Mouse (Mus musculus): ENCODE data around the gene Nxpe4. TPM values are rescaled to one million over a fixed set of nuclear protein-coding genes. Genes with fewer than 3 reads are reported as not detected.

The Nxpe4 gene
- polyA plus RNA-seq, 1 experiment from 2014 or later = 9.3 TPM

- ATAC-seq (ENCODE audit: low read depth) = no peak
- Histone ChIP-seq H3K9me3 (ENCODE audit: control insufficient read depth, low read length) (no peaks in the 10 kb centered on the region), H3K36me3 (ENCODE audit: control insufficient read depth, insufficient read depth, low read length) (no peaks in the 10 kb centered on the region), H3K4me3 (ENCODE audit: low read depth, low read length) (no peak overlapping the region), H3K9ac (replicated peaks; ENCODE audit: low read depth, low read length) (no peak overlapping the region), H3K4me2 (ENCODE audit: low read depth, low read length) (no peak overlapping the region), H3K27ac (ENCODE audit: low read depth, low read length) (no peak overlapping the region), H3K27me3 (ENCODE audit: control insufficient read depth, insufficient read depth, low read length) (no peaks in the 10 kb centered on the region), H3K4me1 (ENCODE audit: control insufficient read depth, insufficient read depth, low read length) (no peaks in the 10 kb centered on the region)
- WGBS = 90% methylated on average over 2 of the region's 2 CpGs
Measured at GRCm38 (mm10) chr9:48421561-48421960, 259.7 kb downstream of the Nxpe4 start.

DNA sequence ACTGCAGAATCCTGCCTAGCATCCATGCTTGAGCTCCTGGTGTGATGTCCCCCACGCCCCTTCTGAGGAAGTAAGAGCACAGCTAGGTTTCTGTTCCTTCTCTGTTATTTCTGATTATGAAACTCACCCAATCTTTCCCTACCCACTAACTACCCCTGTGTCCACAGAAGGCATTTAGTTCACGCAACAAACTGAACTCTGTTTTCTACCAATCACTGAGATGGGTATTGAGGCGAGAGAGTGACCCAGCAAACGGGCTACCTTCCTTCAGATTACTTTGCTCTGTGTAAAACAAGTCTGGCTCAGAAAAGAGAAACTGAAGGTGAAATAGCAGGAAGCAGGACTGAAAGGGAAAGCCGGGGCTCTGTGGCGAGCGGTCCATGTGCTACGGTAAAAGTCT, 260.6 kb downstream of the Nxpe4 start:
- Histone ChIP-seq H3K27ac (ENCODE audit: low read depth, low read length) (no peak overlapping the region), H3K36me3 (ENCODE audit: control insufficient read depth, insufficient read depth, low read length) (no peaks in the 10 kb centered on the region), H3K9ac (replicated peaks; ENCODE audit: low read depth, low read length) (no peak overlapping the region), H3K27me3 (ENCODE audit: control insufficient read depth, insufficient read depth, low read length) (no peaks in the 10 kb centered on the region), H3K4me1 (ENCODE audit: control insufficient read depth, insufficient read depth, low read length) (no peaks in the 10 kb centered on the region), H3K9me3 (ENCODE audit: control insufficient read depth, low read length) (no peaks in the 10 kb centered on the region), H3K4me2 (ENCODE audit: low read depth, low read length) (no peak overlapping the region), H3K4me3 (ENCODE audit: low read depth, low read length) (no peak overlapping the region)
- ATAC-seq (ENCODE audit: low read depth) = no peak
- WGBS = 87% methylated on average over 8 of the region's 8 CpGs

DNA sequence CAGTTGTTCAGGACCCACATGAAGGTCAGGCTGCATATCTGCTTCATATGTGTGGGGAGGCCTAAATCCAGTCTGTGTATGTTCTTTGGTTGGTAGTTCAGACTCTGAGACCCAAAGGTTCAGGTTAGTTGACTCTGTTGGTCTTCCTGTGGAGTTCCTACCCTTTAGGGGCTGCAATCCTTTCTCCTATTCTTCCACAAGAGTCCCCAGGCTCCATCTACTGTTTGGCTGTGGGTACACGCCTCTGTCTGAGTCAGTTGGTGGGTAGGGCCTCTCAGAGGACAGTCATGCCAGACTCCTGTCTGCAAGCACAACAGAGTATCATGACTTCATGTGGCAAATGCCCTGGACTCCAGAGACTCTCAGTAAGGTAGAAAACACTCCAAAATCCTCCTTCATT, 261.4 kb downstream of the Nxpe4 start:
- H3K4me3 ChIP-seq (ENCODE audit: low read depth, low read length) = no peak overlapping the region
- no peak overlapping the region for H3K9ac ChIP-seq (replicated peaks; ENCODE audit: low read depth, low read length)
- H3K27ac ChIP-seq (ENCODE audit: low read depth, low read length) = no peak overlapping the region
- H3K4me1 ChIP-seq (ENCODE audit: control insufficient read depth, insufficient read depth, low read length) = no peaks in the 10 kb centered on the region
- H3K9me3 ChIP-seq (ENCODE audit: control insufficient read depth, low read length) = no peaks in the 10 kb centered on the region
- 59% methylated on average over 1 of the region's 1 CpGs for WGBS
- no peak for ATAC-seq (ENCODE audit: low read depth)
- H3K36me3 ChIP-seq (ENCODE audit: control insufficient read depth, insufficient read depth, low read length) = no peaks in the 10 kb centered on the region
- H3K4me2 ChIP-seq (ENCODE audit: low read depth, low read length) = no peak overlapping the region
- no peaks in the 10 kb centered on the region for H3K27me3 ChIP-seq (ENCODE audit: control insufficient read depth, insufficient read depth, low read length)

DNA sequence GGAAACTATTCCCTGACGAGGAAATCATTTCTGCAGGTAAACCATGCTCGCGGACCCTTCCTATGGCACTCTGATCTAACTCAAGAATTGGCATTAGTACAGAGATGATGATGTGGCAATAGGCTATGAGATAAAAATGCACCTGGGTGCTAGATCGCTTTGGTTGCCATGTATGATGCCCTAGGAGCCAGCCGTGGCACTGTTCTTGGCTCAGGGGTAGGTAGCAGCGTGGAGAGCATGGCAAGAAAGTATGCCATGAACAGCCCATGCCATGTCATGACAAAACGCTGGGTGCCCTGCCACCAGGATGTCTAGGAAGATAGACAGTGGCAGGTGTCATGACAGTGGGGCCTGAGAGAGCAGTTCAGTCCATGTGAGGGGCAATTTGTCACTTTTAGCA, 265.4 kb downstream of the Nxpe4 start:
- H3K27me3 ChIP-seq (ENCODE audit: control insufficient read depth, insufficient read depth, low read length) = no peaks in the 10 kb centered on the region
- no peak overlapping the region for H3K9ac ChIP-seq (replicated peaks; ENCODE audit: low read depth, low read length)
- H3K9me3 ChIP-seq (ENCODE audit: control insufficient read depth, low read length) = no peaks in the 10 kb centered on the region
- no peak overlapping the region for H3K4me2 ChIP-seq (ENCODE audit: low read depth, low read length)
- no peak overlapping the region for H3K4me3 ChIP-seq (ENCODE audit: low read depth, low read length)
- H3K36me3 ChIP-seq (ENCODE audit: control insufficient read depth, insufficient read depth, low read length) = no peaks in the 10 kb centered on the region
- no peaks in the 10 kb centered on the region for H3K4me1 ChIP-seq (ENCODE audit: control insufficient read depth, insufficient read depth, low read length)
- ATAC-seq (ENCODE audit: low read depth) = no peak
- 88% methylated on average over 7 of the region's 7 CpGs for WGBS
- H3K27ac ChIP-seq (ENCODE audit: low read depth, low read length) = no peak overlapping the region

- 87% methylated on average over 8 of the region's 8 CpGs for WGBS
- H3K36me3 ChIP-seq (ENCODE audit: control insufficient read depth, insufficient read depth, low read length) = no peaks in the 10 kb centered on the region
Measured at GRCm38 (mm10) chr9:48432449-48432848, 270.6 kb downstream of the Nxpe4 start.

DNA sequence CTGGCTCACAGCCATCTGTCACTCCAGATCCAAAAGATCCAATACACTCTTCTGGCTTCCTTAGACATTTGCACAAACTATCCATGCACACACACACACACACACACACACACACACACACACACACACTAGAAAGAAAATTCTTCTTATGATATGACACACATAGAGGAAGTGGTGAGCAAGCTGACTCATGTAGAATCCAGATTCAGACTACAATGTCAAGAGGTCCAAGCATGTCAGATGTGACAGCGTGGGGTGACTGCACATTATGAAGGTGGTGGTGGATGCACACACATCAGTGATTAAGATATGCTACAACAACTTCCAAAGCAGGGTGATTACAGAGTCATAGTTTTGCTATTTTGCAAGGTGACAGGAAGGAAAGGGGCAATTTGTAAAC, 282.1 kb downstream of the Nxpe4 start:
- Histone ChIP-seq H3K9me3 (ENCODE audit: control insufficient read depth, low read length) (no peaks in the 10 kb centered on the region), H3K27ac (ENCODE audit: low read depth, low read length) (no peak overlapping the region), H3K4me3 (ENCODE audit: low read depth, low read length) (no peak overlapping the region), H3K27me3 (ENCODE audit: control insufficient read depth, insufficient read depth, low read length) (no peaks in the 10 kb centered on the region), H3K4me1 (ENCODE audit: control insufficient read depth, insufficient read depth, low read length) (no peaks in the 10 kb centered on the region), H3K36me3 (ENCODE audit: control insufficient read depth, insufficient read depth, low read length) (no peaks in the 10 kb centered on the region), H3K4me2 (ENCODE audit: low read depth, low read length) (no peak overlapping the region), H3K9ac (replicated peaks; ENCODE audit: low read depth, low read length) (no peak overlapping the region)
- 92% methylated on average over 1 of the region's 1 CpGs for WGBS
- no peak for ATAC-seq (ENCODE audit: low read depth)

More at GRCm38 (mm10) chr9:48432449-48432848, 270.6 kb downstream of the Nxpe4 start:
- Histone ChIP-seq H3K27me3 (ENCODE audit: control insufficient read depth, insufficient read depth, low read length) (no peaks in the 10 kb centered on the region), H3K4me3 (ENCODE audit: low read depth, low read length) (no peak overlapping the region), H3K9ac (replicated peaks; ENCODE audit: low read depth, low read length) (no peak overlapping the region), H3K4me1 (ENCODE audit: control insufficient read depth, insufficient read depth, low read length) (no peaks in the 10 kb centered on the region), H3K9me3 (ENCODE audit: control insufficient read depth, low read length) (no peaks in the 10 kb centered on the region), H3K4me2 (ENCODE audit: low read depth, low read length) (no peak overlapping the region), H3K27ac (ENCODE audit: low read depth, low read length) (no peak overlapping the region)
- no peak for ATAC-seq (ENCODE audit: low read depth)

DNA sequence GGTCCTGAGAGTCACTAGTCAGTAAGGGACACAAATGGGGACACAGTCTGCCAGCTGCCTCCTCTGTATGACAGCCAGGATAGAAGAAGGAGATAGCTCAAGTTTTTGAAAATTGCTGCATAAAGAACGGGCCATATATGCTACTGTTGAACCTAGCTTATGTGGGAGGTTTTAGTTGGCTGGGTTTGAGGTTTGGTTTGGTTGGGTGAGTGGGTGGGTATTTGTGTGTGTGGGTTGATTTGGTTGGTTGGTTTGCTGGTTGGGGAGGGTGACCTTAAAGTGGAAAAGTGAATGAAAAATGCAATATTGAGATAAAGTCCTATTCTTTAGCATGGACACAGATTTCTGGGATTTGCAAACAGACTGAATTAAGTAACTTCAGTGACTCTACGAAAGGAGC, 283.0 kb downstream of the Nxpe4 start:
- no peak for ATAC-seq (ENCODE audit: low read depth)
- no peaks in the 10 kb centered on the region for H3K36me3 ChIP-seq (ENCODE audit: control insufficient read depth, insufficient read depth, low read length)
- H3K27me3 ChIP-seq (ENCODE audit: control insufficient read depth, insufficient read depth, low read length) = no peaks in the 10 kb centered on the region
- H3K4me1 ChIP-seq (ENCODE audit: control insufficient read depth, insufficient read depth, low read length) = no peaks in the 10 kb centered on the region
- H3K9me3 ChIP-seq (ENCODE audit: control insufficient read depth, low read length) = no peaks in the 10 kb centered on the region
- no peak overlapping the region for H3K4me2 ChIP-seq (ENCODE audit: low read depth, low read length)
- no peak overlapping the region for H3K27ac ChIP-seq (ENCODE audit: low read depth, low read length)
- no peak overlapping the region for H3K9ac ChIP-seq (replicated peaks; ENCODE audit: low read depth, low read length)
- H3K4me3 ChIP-seq (ENCODE audit: low read depth, low read length) = no peak overlapping the region
- WGBS = 81% methylated on average over 2 of the region's 2 CpGs

DNA sequence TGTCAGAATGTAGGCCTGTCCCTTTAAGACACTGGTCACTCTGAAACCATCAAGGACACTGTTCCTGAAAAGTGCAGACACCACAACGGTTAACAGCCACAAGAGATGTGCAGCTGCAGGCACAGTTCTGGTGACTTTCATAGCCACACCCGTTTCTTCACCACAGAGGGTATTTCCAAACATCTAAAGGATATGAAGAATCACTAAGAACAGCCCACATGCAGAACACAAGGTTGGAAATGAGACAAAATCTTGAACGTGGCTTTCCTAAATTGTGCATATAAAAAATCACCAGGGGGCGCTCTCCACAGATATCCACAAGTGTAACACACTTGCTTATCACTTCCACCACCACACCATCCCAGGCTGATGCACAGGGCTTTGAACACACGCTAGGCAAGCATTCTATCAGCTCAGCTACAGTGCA, 286.0 kb downstream of the Nxpe4 start:
- Histone ChIP-seq H3K9ac (replicated peaks; ENCODE audit: low read depth, low read length) (no peak overlapping the region), H3K36me3 (ENCODE audit: control insufficient read depth, insufficient read depth, low read length) (no peaks in the 10 kb centered on the region), H3K9me3 (ENCODE audit: control insufficient read depth, low read length) (no peaks in the 10 kb centered on the region), H3K27ac (ENCODE audit: low read depth, low read length) (no peak overlapping the region), H3K4me3 (ENCODE audit: low read depth, low read length) (no peak overlapping the region), H3K27me3 (ENCODE audit: control insufficient read depth, insufficient read depth, low read length) (no peaks in the 10 kb centered on the region), H3K4me1 (ENCODE audit: control insufficient read depth, insufficient read depth, low read length) (no peaks in the 10 kb centered on the region), H3K4me2 (ENCODE audit: low read depth, low read length) (no peak overlapping the region)
- 41% methylated on average over 5 of the region's 5 CpGs for WGBS
- ATAC-seq (ENCODE audit: low read depth) = no peak

All from neural tube, embryonic 14.5 days (tissue).